Mouse (Mus musculus) MEL (cell line): Measurements from ENCODE around the gene Kcnd1. TPM values are rescaled to one million over a fixed set of nuclear protein-coding genes. Genes with fewer than 3 reads are reported as not detected.
A peak's percentile ranks its signal among the peaks of the same experiment; 100 is the strongest.

Source experiments
- DNase-seq: peaks from one replicate; pipeline ENCODE4 v3.0.0; 2011; ENCODE audit warnings: low read depth, low spot score
- H3K27ac ChIP-seq: 2 replicates; pipeline ENCODE4 v1.5.1; 2012; ENCODE audit warnings: low read depth, mild to moderate bottlenecking, control low read depth, low read length, moderate library complexity; ENCODE audit not compliant: control insufficient read depth
- H3K27me3 ChIP-seq, 2 experiments: fragments of 150-350 bp in 1 of 2; sonication (generic) in 1 of 2; 2 replicates each; pipeline ENCODE4 v1.6.1; 2012; ENCODE audit warnings: low read length in 2 of 2, mild to moderate bottlenecking in 2 of 2, improper control_type of control experiment in 1 of 2, moderate library complexity in 1 of 2; ENCODE audit not compliant: insufficient read depth in 2 of 2, control insufficient read depth in 1 of 2
- H3K36me3 ChIP-seq, 2 experiments: 2 replicates each; pipeline ENCODE4 v1.6.1; 2012 to 2014; ENCODE audit warnings: low read length in 2 of 2, improper control_type of control experiment in 1 of 2, inconsistent platforms in 1 of 2, mild to moderate bottlenecking in 1 of 2; ENCODE audit not compliant: insufficient read depth in 2 of 2, control insufficient read depth in 1 of 2
- H3K4me1 ChIP-seq, 2 experiments: fragments of 150-350 bp in 1 of 2; sonication (generic) in 1 of 2; 2 replicates each; pipeline ENCODE4 v1.6.1; 2012; ENCODE audit warnings: low read length in 2 of 2, improper control_type of control experiment in 1 of 2, mild to moderate bottlenecking in 1 of 2; ENCODE audit not compliant: insufficient read depth in 2 of 2, control insufficient read depth in 1 of 2
- H3K4me3 ChIP-seq, 2 experiments: fragments of 150-350 bp in 1 of 2; sonication (generic) in 1 of 2; 2 replicates each; pipeline ENCODE4 v1.5.1; 2012; ENCODE audit warnings: low read depth in 2 of 2, low read length in 2 of 2, mild to moderate bottlenecking in 2 of 2, moderate library complexity in 2 of 2, control low read depth in 1 of 2, improper control_type of control experiment in 1 of 2; ENCODE audit not compliant: control insufficient read depth in 1 of 2, insufficient read depth in 1 of 2
- H3K79me2 ChIP-seq: 2 replicates; pipeline ENCODE4 v1.6.1; 2012; ENCODE audit warnings: mild to moderate bottlenecking, low read length, moderate library complexity; ENCODE audit not compliant: control insufficient read depth, poor library complexity, insufficient read depth
- H3K9ac ChIP-seq: 2 replicates; pipeline ENCODE4 v1.6.1; 2012; ENCODE audit warnings: low read depth, mild to moderate bottlenecking, control low read depth, low read length, moderate library complexity; ENCODE audit not compliant: control insufficient read depth, poor library complexity, severe bottlenecking
- H3K9me3 ChIP-seq: fragments of 150-350 bp; sonication (generic); replicated peaks from 2 replicates; pipeline ENCODE4 v1.6.1; 2012; ENCODE audit warnings: mild to moderate bottlenecking, low read length, improper control_type of control experiment, moderate library complexity; ENCODE audit not compliant: insufficient read depth
- CHD2 ChIP-seq: IDR thresholded peaks from 2 replicates; pipeline ENCODE4 v1.6.1; 2011; ENCODE audit warnings: low read length, improper control_type of control experiment
- CTCF ChIP-seq, 3 experiments: IDR thresholded peaks in 2 of 3; conservative IDR thresholded peaks in 1 of 3; 2 replicates each; pipeline ENCODE4 v1.5.1; 2011 to 2012; ENCODE audit warnings: low read length in 3 of 3, low read depth in 2 of 3, mild to moderate bottlenecking in 2 of 3, improper control_type of control experiment in 1 of 3, inconsistent platforms in 1 of 3, mixed read lengths in 1 of 3, moderate library complexity in 1 of 3; ENCODE audit not compliant: control insufficient read depth in 1 of 3, insufficient read depth in 1 of 3, poor library complexity in 1 of 3, severe bottlenecking in 1 of 3
- E2F4 ChIP-seq: IDR thresholded peaks from 2 replicates; pipeline ENCODE4 v1.6.1; 2011; ENCODE audit warnings: low read depth, low read length, improper control_type of control experiment, borderline replicate concordance
- EP300 ChIP-seq, 2 experiments: IDR thresholded peaks; 2 replicates each; pipeline ENCODE4 v1.6.1; 2011; ENCODE audit warnings: improper control_type of control experiment in 2 of 2, low read length in 2 of 2, low read depth in 1 of 2, mild to moderate bottlenecking in 1 of 2
- ETS1 ChIP-seq: IDR thresholded peaks from 2 replicates; pipeline ENCODE4 v1.6.1; 2012; ENCODE audit warnings: low read depth, mild to moderate bottlenecking, inconsistent platforms, low read length, improper control_type of control experiment, moderate library complexity
- GATA1 ChIP-seq: IDR thresholded peaks from 2 replicates; pipeline ENCODE4 v1.6.1; 2011; ENCODE audit warnings: low read depth, low read length, improper control_type of control experiment
- KAT2A ChIP-seq: conservative IDR thresholded peaks from 2 replicates; pipeline ENCODE4 v1.6.1; 2012; ENCODE audit warnings: low read depth, low read length, improper control_type of control experiment, inconsistent platforms
- MAX ChIP-seq: IDR thresholded peaks from 2 replicates; pipeline ENCODE4 v1.6.1; 2011; ENCODE audit warnings: low read length, improper control_type of control experiment
- MAZ ChIP-seq: IDR thresholded peaks from 2 replicates; pipeline ENCODE4 v1.6.1; 2012; ENCODE audit warnings: low read depth, mild to moderate bottlenecking, inconsistent platforms, low read length, improper control_type of control experiment
- MXI1 ChIP-seq: IDR thresholded peaks from 2 replicates; pipeline ENCODE4 v1.6.1; 2011; ENCODE audit warnings: mild to moderate bottlenecking, low read depth, low read length, improper control_type of control experiment
- MYC ChIP-seq: IDR thresholded peaks from 2 replicates; pipeline ENCODE4 v1.6.1; 2011; ENCODE audit warnings: low read depth, mild to moderate bottlenecking, low read length, improper control_type of control experiment, moderate library complexity
- NELFE ChIP-seq: IDR thresholded peaks from 2 replicates; pipeline ENCODE4 v1.6.1; 2011; ENCODE audit warnings: low read depth, low read length, improper control_type of control experiment
- POLR2A ChIP-seq, 2 experiments: IDR thresholded peaks; 2 replicates each; pipeline ENCODE4 v1.6.1; 2011 to 2012; ENCODE audit warnings: low read length in 2 of 2, mild to moderate bottlenecking in 2 of 2, control low read depth in 1 of 2, improper control_type of control experiment in 1 of 2, low read depth in 1 of 2, moderate library complexity in 1 of 2; ENCODE audit not compliant: control insufficient read depth in 1 of 2, insufficient read depth in 1 of 2, poor library complexity in 1 of 2
- POLR2AphosphoS5 ChIP-seq: IDR thresholded peaks from 2 replicates; pipeline ENCODE4 v1.6.1; 2012; ENCODE audit warnings: low read depth, borderline replicate concordance, mild to moderate bottlenecking, inconsistent platforms, low read length, moderate library complexity, mixed read lengths
- RAD21 ChIP-seq: IDR thresholded peaks from 2 replicates; pipeline ENCODE4 v1.6.1; 2011; ENCODE audit warnings: mild to moderate bottlenecking, low read depth, low read length, improper control_type of control experiment
- RCOR1 ChIP-seq: IDR thresholded peaks from 2 replicates; pipeline ENCODE4 v1.6.1; 2012; ENCODE audit warnings: low read depth, mild to moderate bottlenecking, inconsistent platforms, low read length, improper control_type of control experiment
- TAL1 ChIP-seq: IDR thresholded peaks from 2 replicates; pipeline ENCODE4 v1.6.1; 2012; ENCODE audit warnings: mild to moderate bottlenecking, inconsistent platforms, low read length, moderate library complexity, mixed read lengths
- TCF12 ChIP-seq: IDR thresholded peaks from 2 replicates; pipeline ENCODE4 v1.6.1; 2014; ENCODE audit warnings: low read depth, mild to moderate bottlenecking, inconsistent platforms, low read length, improper control_type of control experiment, moderate library complexity
- UBTF ChIP-seq: IDR thresholded peaks from 2 replicates; pipeline ENCODE4 v1.6.1; 2012; ENCODE audit warnings: low read depth, mild to moderate bottlenecking, inconsistent platforms, low read length, improper control_type of control experiment, moderate library complexity, borderline replicate concordance; ENCODE audit not compliant: insufficient read depth
- USF1 ChIP-seq: IDR thresholded peaks from 2 replicates; pipeline ENCODE4 v1.6.1; 2014; ENCODE audit warnings: low read depth, mild to moderate bottlenecking, inconsistent platforms, low read length, improper control_type of control experiment, moderate library complexity
- ZC3H11A ChIP-seq: IDR thresholded peaks from 2 replicates; pipeline ENCODE4 v1.6.1; 2012; ENCODE audit warnings: low read depth, mild to moderate bottlenecking, inconsistent platforms, low read length, improper control_type of control experiment
- ZKSCAN1 ChIP-seq: IDR thresholded peaks from 2 replicates; pipeline ENCODE4 v1.6.1; 2012; ENCODE audit warnings: low read depth, mild to moderate bottlenecking, inconsistent platforms, low read length, improper control_type of control experiment, moderate library complexity
- ZMIZ1 ChIP-seq: IDR thresholded peaks from 2 replicates; pipeline ENCODE4 v1.6.1; 2012; ENCODE audit warnings: low read depth, mild to moderate bottlenecking, inconsistent platforms, low read length, improper control_type of control experiment, moderate library complexity
- ZNF384 ChIP-seq: IDR thresholded peaks from 2 replicates; pipeline ENCODE4 v1.6.1; 2012; ENCODE audit warnings: low read depth, mild to moderate bottlenecking, inconsistent platforms, low read length, improper control_type of control experiment
- polyA plus RNA-seq, 2 experiments: library from polyadenylated mRNA; stranded (reverse) in 1 of 2; unstranded in 1 of 2; fragments of >175 nt in 1 of 2; fragments of >200 nt in 1 of 2; gene quantifications; 2 replicates each; pipeline versions ENCODE4 v1.2.1 to v1.2.4; 2012; ENCODE audit warnings: low replicate concordance in 2 of 2, low read depth in 1 of 2; ENCODE audit not compliant: insufficient read length in 2 of 2, insufficient read depth in 1 of 2, missing spikeins in 1 of 2
- total RNA-seq: library from RNA; depleted of rRNA; stranded (reverse); fragments of 300-350 nt; gene quantifications from 2 replicates; pipeline ENCODE4 v1.2.3, GENCODE M21; 2012

Gene Kcnd1
- total and polyA plus RNA-seq, 3 experiments: 0.31 to 1.4 TPM; not detected in 1

GRCm38 (mm10) chrX:7775501-7776205 is 46.4 kb upstream of the Kcnd1 start:
- Histone ChIP-seq H3K27ac (peak overlapping the region; percentile 95), H3K4me3 (no peak overlapping the region), H3K36me3 (peaks cover 3 to 36% of the 10 kb centered on the region in 2 experiments; a peak in 2 of 4 replicates), H3K9me3 (no peaks in the 10 kb centered on the region), H3K27me3 (no peaks in the 10 kb centered on the region), H3K79me2 (no peaks in the 10 kb centered on the region; the same call in 1 of the 2 replicates), H3K4me1 (peaks cover 18 to 31% of the 10 kb centered on the region in 2 experiments), H3K9ac (peak overlapping the region; percentile 15)
- peak; percentile 70 for DNase-seq
- TF ChIP-seq ZKSCAN1: no peak
- no peak for TF ChIP-seq POLR2A (IDR thresholded peaks at IDR 0.05; ENCODE audit: control insufficient read depth in 1 of 2, insufficient read depth in 1 of 2, low read depth in 1 of 2, low read length in 2 of 2, poor library complexity in 1 of 2)
- TF ChIP-seq RCOR1: no peak
- TF ChIP-seq TAL1: peak; percentile 50; the same call in 1 of the 2 replicates
- peak; percentile 55; the same call in 1 of the 2 replicates for TF ChIP-seq GATA1
- TF ChIP-seq TCF12: no peak
- no peak for TF ChIP-seq NELFE
- peak in 1 of 2 experiments; percentile 38; a peak in 1 of 4 replicates for TF ChIP-seq EP300 (IDR thresholded peaks at IDR 0.05; ENCODE audit: low read depth in 1 of 2, low read length in 2 of 2)
- TF ChIP-seq CHD2: no peak
- TF ChIP-seq MYC: no peak
- TF ChIP-seq POLR2AphosphoS5: no peak
- TF ChIP-seq KAT2A: no peak
- TF ChIP-seq MAZ: no peak
- no peak for TF ChIP-seq ZC3H11A
- peak; percentile 90 for TF ChIP-seq ZNF384
- no peak for TF ChIP-seq UBTF
- no peak for TF ChIP-seq MXI1
- no peak for TF ChIP-seq E2F4
- TF ChIP-seq MAX: no peak; the same call in 1 of the 2 replicates
- TF ChIP-seq USF1: no peak
- no peak for TF ChIP-seq ZMIZ1
- peak; percentile 53; the same call in 1 of the 2 replicates for TF ChIP-seq ETS1
- TF ChIP-seq RAD21: no peak
- TF ChIP-seq CTCF (IDR thresholded peaks at IDR 0.05 in 2 of 3, conservative IDR thresholded peaks at IDR 0.05 in 1 of 3; ENCODE audit: control insufficient read depth in 1 of 3, insufficient read depth in 1 of 3, low read depth in 2 of 3, low read length in 3 of 3, poor library complexity in 1 of 3, severe bottlenecking in 1 of 3): no peak
